Mouse (Mus musculus): ENCODE data around the gene Ros1.
A peak's percentile ranks its signal among the peaks of the same experiment; 100 is the strongest.

The Ros1 gene

DNA sequence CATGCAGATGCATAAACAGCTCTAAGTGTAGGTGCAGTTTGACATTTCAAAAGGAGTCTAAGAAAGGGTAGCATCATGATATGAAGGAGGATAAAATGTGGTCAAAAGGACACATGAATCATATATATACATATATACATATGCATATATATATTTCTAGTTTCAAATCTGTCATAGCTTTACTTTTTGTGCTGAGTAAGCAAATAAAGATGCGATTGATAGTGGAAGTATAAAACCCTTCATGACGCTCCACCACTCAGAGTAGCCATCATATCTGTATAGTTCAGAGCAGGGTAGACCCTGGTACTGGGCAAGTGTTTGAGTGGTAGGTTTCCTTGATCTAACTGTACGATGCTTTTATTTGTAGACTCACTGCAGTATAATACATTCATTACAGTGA lies 35.3 kb downstream of the Ros1 start:
- no peak for DNase-seq (ENCODE audit: low read depth)

DNA sequence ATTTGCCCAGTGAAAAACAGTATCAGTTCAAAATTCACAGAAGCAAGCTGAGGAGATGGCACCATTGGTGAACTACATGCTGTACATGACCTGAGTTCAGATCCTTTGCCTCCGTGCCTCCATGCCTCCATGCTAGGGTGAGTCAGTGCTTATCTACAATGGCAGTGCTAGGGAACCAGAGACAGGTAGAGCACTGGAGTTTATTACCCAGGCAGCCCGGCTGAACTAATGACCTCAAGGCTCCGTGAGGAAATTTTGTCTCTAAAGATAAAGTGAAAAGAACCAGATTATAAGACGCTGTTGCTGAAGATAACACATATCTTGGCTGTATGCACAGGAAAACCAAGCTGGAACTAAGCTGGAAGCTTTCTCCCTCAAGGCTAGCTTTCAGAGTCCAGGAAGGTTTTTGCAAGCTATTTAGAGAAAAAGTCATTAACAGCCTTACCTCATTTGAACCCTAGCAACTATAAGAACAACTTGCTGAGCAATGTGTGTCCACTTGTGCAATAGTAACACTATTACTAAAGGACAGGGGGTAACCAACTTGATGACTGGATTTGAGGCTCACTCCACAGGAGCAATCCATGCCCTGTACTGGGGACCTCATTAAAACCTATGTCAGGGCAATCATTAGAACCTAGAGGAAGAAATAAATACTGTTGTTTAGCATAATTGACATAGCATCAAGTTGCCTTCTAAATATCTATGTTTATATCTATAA lies 61.5 kb downstream of the Ros1 start:
- DNase-seq (ENCODE audit: low read depth): no peak

DNA sequence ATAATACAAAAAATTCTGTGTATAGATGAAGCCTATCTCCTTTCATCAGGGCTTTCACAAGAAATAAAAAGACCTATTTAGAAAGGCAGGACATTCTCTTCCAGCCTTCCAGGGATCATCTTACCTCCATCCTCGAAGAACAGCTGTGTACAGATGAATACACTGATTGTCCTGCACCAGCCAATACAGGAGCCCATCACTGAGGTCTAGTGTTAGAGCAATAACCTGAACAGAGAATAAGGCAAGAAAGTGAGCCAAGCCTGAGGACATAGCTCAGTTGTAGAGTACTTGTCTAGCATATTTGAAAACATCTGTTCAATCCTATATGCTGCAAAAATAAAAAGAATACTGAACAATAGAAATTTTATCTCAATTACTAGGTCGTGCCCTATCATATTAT lies 64.3 kb downstream of the Ros1 start:
- no peak for DNase-seq (ENCODE audit: low read depth)

DNA sequence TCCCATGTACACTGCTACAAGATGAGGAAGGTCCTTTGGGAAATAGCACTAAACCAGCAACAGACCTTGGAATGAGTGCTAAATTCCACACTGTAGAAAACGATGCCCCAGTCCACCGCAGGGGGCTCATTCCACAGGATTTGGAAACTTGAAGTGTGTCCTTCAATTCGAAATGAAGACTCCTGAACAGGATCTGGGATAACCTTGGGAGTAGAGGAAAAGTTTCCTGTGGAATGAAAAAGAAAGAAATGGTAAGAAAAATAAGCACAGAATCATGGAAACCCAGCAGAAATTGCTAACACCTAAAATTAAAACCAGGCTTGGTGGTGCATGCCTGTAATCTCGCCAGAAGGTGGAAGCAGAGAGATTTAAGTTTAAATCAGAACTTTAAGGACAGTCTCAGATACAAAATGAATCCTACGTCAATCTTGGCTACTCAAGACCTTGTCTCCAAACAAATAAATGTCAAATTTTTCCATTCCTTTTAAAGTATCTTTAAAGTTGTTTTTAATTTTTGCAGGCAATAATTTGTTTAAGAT lies 66.1 kb downstream of the Ros1 start:
- DNase-seq (ENCODE audit: low read depth): no peak

DNA sequence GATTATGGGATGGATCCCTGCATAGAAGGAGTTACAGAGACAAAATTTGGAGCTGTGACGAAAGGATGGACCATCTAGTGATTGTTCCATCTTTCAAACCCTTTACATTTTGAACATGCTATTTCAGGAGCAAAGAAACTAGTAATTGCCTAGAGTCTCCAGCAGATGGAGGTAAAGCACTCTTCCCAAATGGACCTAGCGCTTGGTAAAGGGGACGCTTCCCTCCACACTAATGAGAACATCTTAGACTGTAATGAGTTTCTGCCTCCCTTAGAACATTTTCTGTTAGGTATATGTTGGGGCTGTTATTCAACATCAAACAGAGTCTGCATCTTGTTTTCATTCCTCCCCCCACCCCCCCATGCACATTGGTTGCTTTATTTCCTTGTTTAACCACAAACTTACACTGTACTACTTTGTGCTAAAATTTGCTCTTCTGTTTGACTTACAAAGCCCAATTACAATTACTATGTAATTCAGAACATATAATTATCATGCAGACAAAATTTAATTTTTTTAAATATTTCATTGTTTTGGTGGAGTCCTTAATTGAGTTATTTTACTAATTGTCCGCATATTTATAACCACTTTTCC lies 88.8 kb downstream of the Ros1 start:
- peak; percentile 6 for DNase-seq (ENCODE audit: low read depth)

DNA sequence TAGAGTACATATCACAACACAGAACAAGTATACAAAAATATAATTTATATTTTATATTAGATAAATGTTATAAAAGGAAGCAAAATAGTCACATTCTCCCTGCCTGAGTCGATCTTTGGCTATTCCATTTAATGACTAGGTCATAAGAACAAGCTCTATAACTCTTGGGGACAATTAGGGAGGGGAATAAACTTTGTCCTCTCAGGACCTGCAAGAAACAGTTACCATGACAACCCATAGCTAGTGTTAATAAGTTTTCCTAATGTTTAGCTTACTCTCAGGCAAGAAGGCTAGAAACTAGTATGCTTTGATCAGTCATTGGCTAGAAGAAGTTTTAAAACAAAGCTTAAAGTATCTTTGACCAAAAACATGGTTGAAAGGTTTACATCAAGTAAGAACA lies 93.8 kb downstream of the Ros1 start:
- no peak for DNase-seq (ENCODE audit: low read depth)

DNA sequence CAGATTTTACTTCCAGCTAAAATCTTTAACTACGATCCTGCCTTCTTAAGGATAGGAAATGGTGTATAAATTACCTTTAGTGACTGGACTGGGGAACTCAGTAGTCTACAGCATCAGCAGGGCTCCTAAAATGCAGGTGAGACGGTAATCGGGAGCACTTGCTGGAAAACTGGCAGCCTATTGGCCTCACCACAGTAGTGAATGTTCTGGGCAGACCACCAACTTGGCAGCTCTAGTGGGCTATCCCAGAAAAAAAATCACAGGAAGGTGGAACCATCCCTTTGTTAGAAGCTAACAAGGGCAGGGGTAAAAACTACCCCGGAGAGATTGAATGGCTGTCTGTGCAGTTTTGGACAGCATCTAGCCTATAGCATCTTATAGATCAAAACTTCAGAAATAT lies 102.9 kb downstream of the Ros1 start:
- no peak for DNase-seq (ENCODE audit: low read depth)

DNA sequence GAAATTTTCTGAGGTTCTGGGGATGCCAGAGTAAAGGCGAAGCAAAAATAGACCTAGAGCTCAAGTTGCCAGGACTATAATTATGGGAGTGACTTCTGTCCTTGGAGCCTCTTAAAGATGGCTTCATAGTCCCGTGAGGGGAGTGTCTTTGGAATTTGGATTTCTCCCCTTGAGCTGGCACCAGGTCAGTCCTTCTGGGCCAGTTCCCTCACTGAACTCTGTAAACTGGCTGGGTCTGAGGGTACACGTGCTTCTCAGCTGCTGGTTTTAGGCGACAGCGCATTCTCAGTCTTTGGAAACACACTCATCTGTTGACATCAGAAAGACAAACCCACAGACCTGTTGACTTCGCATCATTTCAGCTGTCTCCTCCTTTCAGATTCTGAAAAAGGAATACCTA lies 108.4 kb downstream of the Ros1 start:
- no peak for DNase-seq (ENCODE audit: low read depth)

DNA sequence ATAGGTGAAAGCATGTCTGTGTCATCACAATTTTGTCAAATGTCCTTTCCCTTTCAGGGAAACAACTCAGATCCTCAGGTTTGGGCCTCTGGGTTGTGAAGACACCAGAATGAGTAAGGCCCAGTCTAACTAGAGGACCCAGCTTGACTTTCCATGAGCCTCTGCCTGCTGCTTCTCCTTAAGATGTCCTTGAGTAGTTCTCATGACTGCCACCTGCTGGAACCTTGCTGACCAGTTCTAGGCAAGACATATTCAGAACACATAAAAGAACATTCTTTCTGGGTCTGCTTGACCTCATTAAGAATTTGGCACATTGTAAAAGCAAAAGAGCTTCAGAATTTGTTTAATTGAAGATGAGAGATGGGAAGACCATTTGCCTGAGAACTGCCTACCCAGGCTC lies 122.6 kb downstream of the Ros1 start:
- DNase-seq (ENCODE audit: low read depth): no peak

DNA sequence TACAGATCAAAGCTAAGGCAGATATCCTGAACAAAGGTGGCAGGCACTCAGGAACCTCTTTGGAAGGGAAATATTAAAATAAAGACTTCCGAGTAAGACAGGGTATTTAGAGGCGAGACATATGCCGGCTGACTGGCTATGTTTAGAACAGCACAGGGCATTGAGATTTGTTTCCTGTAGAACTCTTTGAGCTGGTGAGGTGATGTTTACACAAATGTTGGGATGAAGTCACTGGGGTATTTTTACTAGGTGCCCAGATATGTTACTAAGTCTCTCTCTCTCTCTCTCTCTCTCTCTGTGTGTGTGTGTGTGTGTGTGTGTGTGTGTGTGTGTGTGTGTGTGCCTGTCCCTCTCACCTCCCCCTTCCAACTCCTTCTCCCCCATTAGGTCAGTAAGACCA lies 146.8 kb downstream of the Ros1 start:
- DNase-seq (ENCODE audit: low read depth): no peak

DNA sequence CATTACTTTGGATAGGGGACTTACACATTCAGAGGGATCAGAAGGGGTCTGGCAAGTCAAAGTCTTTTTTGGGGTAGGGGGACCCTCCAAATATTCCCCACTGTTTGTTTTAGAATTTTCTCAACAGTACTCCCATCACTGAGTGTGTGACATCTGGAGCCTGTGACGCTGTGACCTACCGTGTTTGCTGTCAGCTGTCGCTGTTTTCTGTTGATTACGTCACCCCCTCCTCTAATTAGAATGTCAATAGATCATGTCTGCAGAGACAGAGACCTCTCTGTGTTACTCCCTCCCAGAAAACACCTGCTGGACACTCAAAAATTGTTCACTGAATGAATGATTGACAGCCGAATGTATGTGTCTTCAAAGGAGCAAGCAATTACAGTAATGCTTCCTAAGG lies 152.0 kb downstream of the Ros1 start:
- no peak for DNase-seq (ENCODE audit: low read depth)

DNA sequence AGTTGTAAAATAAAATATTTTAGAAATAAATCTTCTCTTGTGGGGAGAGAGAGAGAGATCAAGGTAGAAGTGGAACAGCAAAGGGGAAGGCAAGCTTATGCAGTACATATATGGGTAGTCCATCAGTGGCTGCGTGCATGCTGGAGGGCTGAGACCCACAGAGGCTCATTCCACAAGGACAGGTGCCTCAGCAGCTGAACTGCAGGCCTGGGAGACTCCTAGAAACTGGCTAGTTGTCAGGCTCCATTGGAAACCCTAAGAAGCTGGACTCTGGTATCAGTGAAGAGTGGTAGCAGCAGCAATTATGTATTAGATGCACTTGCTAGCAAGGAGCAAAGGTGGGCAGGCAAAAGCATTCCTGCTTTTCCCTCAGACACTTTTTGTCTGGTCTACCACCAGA lies 155.7 kb downstream of the Ros1 start:
- no peak for DNase-seq (ENCODE audit: low read depth)

DNA sequence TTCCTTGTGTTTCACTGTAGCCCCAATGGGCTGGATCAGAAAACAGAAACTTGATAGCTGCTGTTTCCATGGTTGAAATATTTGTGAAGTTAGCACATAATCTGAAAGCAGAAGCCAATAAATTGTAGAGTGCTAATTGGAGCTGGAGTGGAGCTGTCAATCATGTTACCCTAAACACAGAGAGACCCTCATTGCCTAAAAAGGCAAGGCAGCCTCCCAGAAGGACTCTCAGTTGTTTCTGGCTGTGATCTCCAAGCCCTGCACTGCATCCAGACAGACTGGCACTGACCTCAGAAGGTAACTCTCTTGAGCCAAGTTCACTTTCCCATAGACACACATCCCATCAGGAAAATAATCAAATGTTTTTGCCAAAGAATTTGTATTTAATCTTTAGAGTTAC lies 161.3 kb downstream of the Ros1 start:
- DNase-seq (ENCODE audit: low read depth): no peak

DNA sequence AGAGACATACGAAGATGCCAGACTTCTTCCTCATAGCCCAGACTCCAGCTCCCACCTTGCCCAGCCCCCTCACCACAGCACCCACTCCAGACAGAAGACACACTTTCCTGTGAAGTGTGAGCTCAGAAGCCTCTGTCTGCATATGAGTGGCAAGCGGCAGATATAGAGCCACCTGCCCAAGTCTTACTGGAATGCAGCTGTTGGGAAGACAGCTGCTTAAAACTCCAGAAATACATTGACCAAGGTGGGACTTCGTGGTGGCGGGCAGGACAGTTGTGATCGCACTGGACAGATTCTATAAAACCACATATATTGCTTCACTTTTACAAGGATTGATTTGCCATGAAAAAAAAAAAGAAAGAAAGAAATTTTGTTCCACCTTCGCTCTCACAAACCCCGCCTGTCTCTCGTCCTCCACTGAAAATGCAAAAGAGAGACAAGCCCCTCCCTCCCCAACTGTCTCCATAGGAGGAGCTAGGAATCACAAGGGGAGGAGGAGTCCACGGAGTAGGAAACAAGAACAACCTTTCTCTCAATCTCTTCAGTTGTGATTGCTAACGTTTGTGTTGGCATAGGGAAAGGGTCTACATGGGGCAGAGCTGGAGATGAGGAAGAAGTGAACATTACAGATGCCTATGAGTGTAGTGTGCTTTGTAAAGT lies 165.5 kb downstream of the Ros1 start:
- DNase-seq (ENCODE audit: low read depth): no peak

DNA sequence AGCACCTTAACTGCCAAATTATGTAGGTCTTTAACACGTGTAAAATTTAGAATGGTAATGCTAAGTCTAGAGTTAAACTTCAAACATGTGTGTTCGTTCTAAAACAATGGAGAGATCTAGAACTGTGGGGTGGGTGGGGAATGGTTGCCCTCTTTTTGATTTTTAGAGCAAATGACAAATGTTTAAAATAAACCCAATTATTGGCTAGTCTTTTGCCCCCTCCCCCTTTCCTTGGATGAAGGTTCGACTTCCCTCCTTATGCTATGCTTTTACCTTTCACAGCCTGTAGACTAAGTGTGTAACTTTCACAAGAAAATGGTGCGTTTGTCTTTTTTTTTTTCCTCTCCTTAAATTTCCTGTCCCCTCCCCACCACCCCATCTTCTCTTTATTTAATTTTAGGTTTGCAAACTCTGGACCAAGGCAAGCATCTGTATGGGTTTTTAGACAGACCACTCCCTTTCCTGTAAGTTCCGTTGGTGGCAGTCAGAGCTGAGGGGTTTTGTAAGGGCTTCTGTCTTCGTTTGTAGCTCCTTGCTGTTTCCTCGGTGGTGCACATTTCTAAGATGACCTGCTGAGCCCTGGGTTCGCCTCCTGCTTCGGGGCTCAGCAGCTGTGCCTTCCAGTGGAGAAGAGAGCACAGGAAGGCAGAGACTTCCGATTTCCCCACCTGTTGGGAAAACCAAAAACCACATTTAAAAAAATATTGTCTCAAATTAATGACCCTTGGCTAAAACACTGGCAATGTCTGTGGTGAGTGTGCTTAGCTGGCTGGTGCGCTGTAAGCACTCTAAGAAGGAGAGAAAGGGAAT lies 166.3 kb downstream of the Ros1 start:
- no peak for DNase-seq (ENCODE audit: low read depth)

DNA sequence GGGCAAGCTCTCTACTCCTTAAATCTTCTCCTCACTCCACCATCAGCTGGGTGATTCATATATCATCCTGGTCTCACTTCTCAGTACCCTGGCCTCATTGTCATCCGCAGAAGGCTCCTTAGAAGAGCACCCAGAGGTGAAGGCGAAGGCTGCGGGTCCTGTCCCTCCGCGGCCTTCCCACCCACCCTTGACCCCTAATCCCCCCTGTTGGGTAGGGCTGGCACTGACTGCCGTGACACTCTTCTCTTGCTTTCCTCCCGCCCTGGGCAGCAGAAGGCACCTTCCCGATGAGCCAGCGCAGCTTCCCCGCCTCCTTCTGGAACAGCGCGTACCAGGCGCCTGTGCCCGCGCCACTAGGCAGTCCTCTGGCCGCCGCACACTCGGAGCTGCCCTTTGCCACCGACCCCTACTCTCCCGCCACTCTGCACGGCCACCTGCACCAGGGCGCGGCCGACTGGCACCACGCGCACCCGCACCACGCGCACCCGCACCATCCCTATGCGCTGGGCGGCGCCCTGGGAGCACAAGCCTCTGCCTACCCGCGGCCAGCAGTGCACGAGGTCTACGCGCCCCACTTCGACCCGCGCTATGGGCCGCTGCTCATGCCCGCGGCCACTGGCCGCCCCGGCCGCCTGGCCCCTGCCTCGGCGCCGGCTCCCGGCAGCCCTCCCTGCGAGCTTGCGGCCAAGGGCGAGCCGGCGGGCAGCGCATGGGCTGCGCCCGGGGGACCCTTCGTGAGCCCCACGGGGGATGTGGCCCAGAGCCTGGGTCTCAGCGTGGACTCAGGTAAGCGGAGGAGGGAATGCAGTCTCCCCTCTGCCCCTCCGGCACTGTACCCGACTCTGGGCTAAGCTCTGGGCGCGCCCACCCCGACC lies 167.6 kb downstream of the Ros1 start:
- DNase-seq (ENCODE audit: low read depth): no peak

DNA sequence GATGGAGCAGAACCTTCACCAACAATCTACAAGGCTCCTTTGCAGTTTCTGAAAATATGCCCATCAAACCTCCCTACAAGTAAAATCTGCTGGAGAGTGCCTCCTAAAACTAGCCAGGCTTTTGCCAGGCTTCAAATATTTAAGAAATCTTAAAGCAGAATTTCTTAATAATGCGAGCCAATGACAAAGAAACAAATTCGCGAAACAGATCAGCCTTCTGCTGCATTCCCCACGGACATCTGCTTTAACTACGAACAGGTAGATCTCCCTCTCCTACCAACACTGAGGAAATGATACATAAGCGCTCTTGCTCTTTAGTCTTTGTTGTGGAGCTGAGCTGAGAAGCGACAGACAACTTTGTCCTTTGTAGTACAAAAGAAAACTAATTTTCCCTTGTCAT lies 169.2 kb downstream of the Ros1 start:
- no peak for DNase-seq (ENCODE audit: low read depth)

DNA sequence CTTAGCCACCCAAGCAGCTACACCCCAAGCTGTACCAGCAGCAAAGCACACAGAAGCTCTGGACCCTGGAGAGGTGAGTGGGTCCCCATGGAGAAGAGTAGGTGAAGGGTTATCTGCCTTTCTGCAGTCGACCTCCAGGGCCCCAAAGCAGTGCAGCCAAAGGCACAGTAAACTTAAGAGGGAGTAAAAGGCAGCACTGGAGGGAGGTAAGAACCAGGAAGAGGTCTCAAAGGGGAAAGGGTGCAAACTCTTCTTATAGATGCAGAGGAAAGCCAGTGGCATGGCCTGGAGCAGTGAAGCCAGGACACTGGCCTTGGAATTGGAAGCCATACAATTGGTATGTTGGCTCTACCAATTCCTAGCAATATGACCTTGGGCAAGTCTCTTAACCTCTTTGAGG lies 169.8 kb downstream of the Ros1 start:
- no peak for DNase-seq (ENCODE audit: low read depth)

DNA sequence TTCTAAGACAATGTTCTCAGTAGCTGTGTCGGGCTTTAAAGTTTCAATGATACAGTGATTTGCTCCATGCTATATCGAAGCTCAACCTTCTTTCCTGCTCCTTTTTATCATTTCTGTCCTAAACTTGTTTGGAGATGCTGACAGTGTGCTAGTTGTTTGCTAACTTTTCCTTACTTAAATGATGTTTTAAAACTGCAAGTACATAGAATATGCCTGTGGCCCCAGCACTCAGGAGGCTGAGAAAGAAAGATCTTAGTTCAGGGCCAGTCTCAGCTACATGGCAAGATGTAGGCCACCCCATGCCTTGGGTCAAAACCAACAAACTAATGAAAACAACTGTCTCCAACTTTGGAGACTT lies 171.0 kb downstream of the Ros1 start:
- no peak for DNase-seq (ENCODE audit: low read depth)

DNA sequence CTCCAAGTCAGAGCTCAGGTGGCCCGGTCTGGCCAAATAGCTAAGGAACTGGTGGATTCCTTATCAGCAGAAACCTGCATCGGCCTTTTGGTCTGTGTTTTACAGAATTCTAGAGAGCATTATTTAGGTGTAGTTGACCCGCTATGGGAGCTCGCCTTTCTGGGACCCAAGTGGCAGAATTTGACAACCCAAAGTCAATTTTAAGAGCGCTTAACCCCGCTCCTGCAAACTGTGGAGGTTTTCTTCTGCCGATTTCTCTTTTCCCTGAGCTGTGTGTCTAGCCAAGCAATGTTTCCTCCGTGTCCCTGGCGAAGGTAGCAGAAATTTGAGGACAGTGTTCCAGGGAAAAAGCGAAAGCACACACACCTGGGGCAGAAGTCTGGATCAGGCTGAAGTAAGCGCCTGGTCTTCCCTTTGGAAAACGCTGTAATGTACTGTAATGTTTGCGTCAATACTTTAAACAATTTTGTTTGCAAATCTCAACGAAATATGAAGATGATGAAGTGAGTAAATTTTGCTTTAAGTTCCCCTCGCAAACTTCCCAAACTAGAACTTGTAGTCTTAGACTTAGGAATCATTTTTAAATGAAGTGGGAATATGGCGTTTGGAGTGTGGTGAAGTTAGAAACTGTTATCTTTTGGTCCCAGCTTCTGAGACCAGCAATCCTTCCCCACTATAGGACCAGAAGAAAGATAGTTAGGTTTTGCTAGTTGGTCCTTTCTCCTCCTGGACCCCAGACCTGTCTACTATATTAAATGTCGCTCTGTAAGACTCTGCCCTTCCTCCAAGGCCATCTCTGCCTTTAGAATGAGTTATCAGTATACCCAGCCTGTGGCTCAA lies 171.6 kb downstream of the Ros1 start:
- no peak for DNase-seq (ENCODE audit: low read depth)

Measured in naive thymus-derived CD4-positive, alpha-beta T cell, adult 2 months (primary cell).